Mouse (Mus musculus) CH12.LX (cell line): Measurements from ENCODE around the gene Tmem189. TPM values are rescaled to one million over a fixed set of nuclear protein-coding genes. Genes with fewer than 3 reads are reported as not detected.

Source experiments
- DNase-seq: peaks from one replicate; pipeline ENCODE4 v3.0.0-alpha.2; 2013; ENCODE audit errors: extremely low read depth
- H3K27ac ChIP-seq: 2 replicates; pipeline ENCODE4 v1.5.1; 2012; ENCODE audit warnings: low read depth, mild to moderate bottlenecking, control low read depth, moderate library complexity; ENCODE audit not compliant: insufficient read depth
- H3K27me3 ChIP-seq: replicated peaks from 2 replicates; pipeline ENCODE3; 2012; ENCODE audit warnings: inconsistent platforms
- H3K36me3 ChIP-seq, 2 experiments: replicated peaks in 1 of 2; 2 replicates each; pipeline versions ENCODE3 to v1.6.1; 2012; ENCODE audit warnings: inconsistent platforms in 1 of 2, low read length in 1 of 2, mild to moderate bottlenecking in 1 of 2, mixed read lengths in 1 of 2, moderate library complexity in 1 of 2; ENCODE audit not compliant: control insufficient read depth in 1 of 2, insufficient read depth in 1 of 2
- H3K4me1 ChIP-seq, 2 experiments: 2 replicates each; pipeline ENCODE4 v1.6.1; 2012; ENCODE audit warnings: inconsistent platforms in 1 of 2, moderate library complexity in 1 of 2; ENCODE audit not compliant: insufficient read depth in 2 of 2, control insufficient read depth in 1 of 2
- H3K4me2 ChIP-seq: 2 replicates; pipeline ENCODE4 v1.6.1; 2012; ENCODE audit warnings: low read depth, mild to moderate bottlenecking, control low read depth; ENCODE audit not compliant: poor library complexity, insufficient read depth, severe bottlenecking
- H3K4me3 ChIP-seq, 3 experiments: fragments of 150-350 bp in 1 of 3; sonication (generic) in 1 of 3; replicated peaks in 1 of 3; 2 replicates each; pipeline versions ENCODE3 to v1.5.1; 2011 to 2012; ENCODE audit warnings: low read depth in 2 of 3, low read length in 2 of 3, mild to moderate bottlenecking in 2 of 3, moderate library complexity in 2 of 3, control low read depth in 1 of 3, improper control_type of control experiment in 1 of 3, inconsistent platforms in 1 of 3, mixed read lengths in 1 of 3; ENCODE audit not compliant: poor library complexity in 1 of 3
- H3K79me2 ChIP-seq: replicated peaks from 2 replicates; pipeline ENCODE4 v1.6.1; 2012; ENCODE audit warnings: mild to moderate bottlenecking, moderate library complexity; ENCODE audit not compliant: control insufficient read depth, poor library complexity, insufficient read depth, severe bottlenecking; ENCODE audit errors: extremely low read depth
- H3K9ac ChIP-seq: 2 replicates; pipeline ENCODE4 v1.6.1; 2012; ENCODE audit warnings: low read depth, mild to moderate bottlenecking, control low read depth, moderate library complexity; ENCODE audit not compliant: insufficient read depth
- H3K9me3 ChIP-seq: replicated peaks from 2 replicates; pipeline ENCODE3; 2012; ENCODE audit warnings: low read length, inconsistent platforms, mixed read lengths
- BHLHE40 ChIP-seq: IDR thresholded peaks from 2 replicates; pipeline ENCODE4 v1.6.1; 2011; ENCODE audit warnings: mild to moderate bottlenecking, low read depth, low read length, improper control_type of control experiment
- CHD2 ChIP-seq: IDR thresholded peaks from 2 replicates; pipeline ENCODE4 v1.6.1; 2011; ENCODE audit warnings: low read length, improper control_type of control experiment
- ELF1 ChIP-seq: IDR thresholded peaks from 2 replicates; pipeline ENCODE4 v1.6.1; 2014; ENCODE audit warnings: low read depth, mild to moderate bottlenecking, inconsistent platforms, low read length, improper control_type of control experiment
- JUN ChIP-seq: IDR thresholded peaks from 2 replicates; pipeline ENCODE4 v1.6.1; 2011; ENCODE audit warnings: low read depth, mild to moderate bottlenecking, low read length, improper control_type of control experiment, moderate library complexity; ENCODE audit not compliant: insufficient read depth
- JUND ChIP-seq: conservative IDR thresholded peaks from 2 replicates; pipeline ENCODE4 v1.6.1; 2011; ENCODE audit warnings: low read depth, low read length, improper control_type of control experiment
- KAT2A ChIP-seq: IDR thresholded peaks from 2 replicates; pipeline ENCODE4 v1.6.1; 2012; ENCODE audit warnings: low read length, improper control_type of control experiment, inconsistent platforms; ENCODE audit not compliant: insufficient replicate concordance
- MAX ChIP-seq: IDR thresholded peaks from 2 replicates; pipeline ENCODE4 v1.6.1; 2011; ENCODE audit warnings: low read length, improper control_type of control experiment
- NRF1 ChIP-seq: IDR thresholded peaks from 2 replicates; pipeline ENCODE4 v1.6.1; 2014; ENCODE audit warnings: low read depth, mild to moderate bottlenecking, inconsistent platforms, low read length, improper control_type of control experiment, moderate library complexity
- POLR2AphosphoS2 ChIP-seq: IDR thresholded peaks from 2 replicates; pipeline ENCODE4 v1.6.1; 2011; ENCODE audit warnings: low read depth, low read length, improper control_type of control experiment
- SIN3A ChIP-seq: IDR thresholded peaks from 2 replicates; pipeline ENCODE4 v1.6.1; 2012; ENCODE audit warnings: low read length, improper control_type of control experiment, inconsistent platforms
- TBP ChIP-seq: conservative IDR thresholded peaks from 2 replicates; pipeline ENCODE4 v1.6.1; 2011; ENCODE audit warnings: low read depth, low read length, improper control_type of control experiment
- UBTF ChIP-seq: IDR thresholded peaks from 2 replicates; pipeline ENCODE4 v1.6.1; 2012; ENCODE audit warnings: low read depth, mild to moderate bottlenecking, inconsistent platforms, low read length, improper control_type of control experiment, moderate library complexity
- ZKSCAN1 ChIP-seq: IDR thresholded peaks from 2 replicates; pipeline ENCODE4 v1.6.1; 2012; ENCODE audit warnings: low read depth, inconsistent platforms, low read length, improper control_type of control experiment, borderline replicate concordance
- ZNF384 ChIP-seq: IDR thresholded peaks from 2 replicates; pipeline ENCODE4 v1.6.1; 2012; ENCODE audit warnings: low read depth, low read length, improper control_type of control experiment, inconsistent platforms
- dilution Hi-C: fragments of 300-500 bp; cut with MboI; formaldehyde crosslinking; loops from 2 replicates; pipeline ENCODE4 v1.14.3; 2020; ENCODE audit warnings: low sequenced_read_pairs; ENCODE audit not compliant: extremely low pct_unique_long_range_greater_than_20kb, extremely low pct_ligation_motif_present
- in situ Hi-C: fragments of 300-500 bp; cut with MboI; formaldehyde crosslinking; loops from 3 replicates; pipeline ENCODE4 v1.14.3; 2019; ENCODE audit warnings: low sequenced_read_pairs, low pct_ligation_motif_present, low pct_unique_long_range_greater_than_20kb, mixed read lengths
- polyA plus RNA-seq: library from polyadenylated mRNA; unstranded; fragments of >175 nt; gene quantifications from 2 replicates; pipeline ENCODE4 v1.2.1, GENCODE M21; 2012; ENCODE audit warnings: low read depth; ENCODE audit not compliant: insufficient read length
- total RNA-seq, 2 experiments: library from RNA; depleted of rRNA; stranded (reverse); fragments of 300-350 nt in 1 of 2; fragments of >200 nt in 1 of 2; gene quantifications; 2 replicates each; pipeline ENCODE4 v1.2.3; 2012 to 2014

Gene Tmem189
- total and polyA plus RNA-seq, 3 experiments: 27.9 to 30.9 (median 29.5) TPM

DNA sequence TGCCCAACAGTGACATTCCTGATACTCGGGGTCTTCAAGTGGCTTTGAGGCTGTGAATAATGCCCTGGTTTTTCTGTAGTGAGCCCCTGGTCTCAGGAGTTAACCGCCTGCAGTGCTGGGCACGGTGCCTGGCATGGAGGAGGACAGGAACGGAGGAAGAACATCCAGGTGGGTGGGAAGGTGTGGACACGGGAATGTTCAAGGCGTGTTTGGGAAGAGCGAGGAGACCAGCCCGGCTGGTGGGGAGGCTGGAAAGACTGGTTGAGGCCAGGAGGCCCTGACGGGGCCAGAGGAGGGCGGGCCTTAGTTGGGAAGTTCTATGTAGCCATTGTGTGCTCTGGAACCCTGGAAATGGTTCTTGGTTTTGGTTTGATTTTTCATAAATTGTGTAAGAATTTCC is 36.3 kb upstream of the Tmem189 start:
- DNase-seq: no peak
- no peaks in the 10 kb centered on the region for H3K36me3 ChIP-seq
- dilution Hi-C loops: no loop called here
- no peak overlapping the region for H3K27ac ChIP-seq
- TF ChIP-seq MAX (no peak), SIN3A (no peak), ZNF384 (no peak), POLR2AphosphoS2 (no peak), ZKSCAN1 (no peak), JUN (no peak), NRF1 (no peak), JUND (no peak), KAT2A (no peak)
- peaks cover 99% of the 10 kb centered on the region for H3K27me3 ChIP-seq
- 0 out of 4 replicates have a peak, but pooled peaks cover 0 to under 1% of the 10 kb centered on the region in 2 experiments for H3K4me1 ChIP-seq
- H3K9ac ChIP-seq: no peak overlapping the region
- peaks cover 5% of the 10 kb centered on the region for H3K9me3 ChIP-seq
- H3K4me3 ChIP-seq: no peak overlapping the region
- no peak overlapping the region for H3K4me2 ChIP-seq
- no peaks in the 10 kb centered on the region for H3K79me2 ChIP-seq
- in situ Hi-C loops: no loop called here

DNA sequence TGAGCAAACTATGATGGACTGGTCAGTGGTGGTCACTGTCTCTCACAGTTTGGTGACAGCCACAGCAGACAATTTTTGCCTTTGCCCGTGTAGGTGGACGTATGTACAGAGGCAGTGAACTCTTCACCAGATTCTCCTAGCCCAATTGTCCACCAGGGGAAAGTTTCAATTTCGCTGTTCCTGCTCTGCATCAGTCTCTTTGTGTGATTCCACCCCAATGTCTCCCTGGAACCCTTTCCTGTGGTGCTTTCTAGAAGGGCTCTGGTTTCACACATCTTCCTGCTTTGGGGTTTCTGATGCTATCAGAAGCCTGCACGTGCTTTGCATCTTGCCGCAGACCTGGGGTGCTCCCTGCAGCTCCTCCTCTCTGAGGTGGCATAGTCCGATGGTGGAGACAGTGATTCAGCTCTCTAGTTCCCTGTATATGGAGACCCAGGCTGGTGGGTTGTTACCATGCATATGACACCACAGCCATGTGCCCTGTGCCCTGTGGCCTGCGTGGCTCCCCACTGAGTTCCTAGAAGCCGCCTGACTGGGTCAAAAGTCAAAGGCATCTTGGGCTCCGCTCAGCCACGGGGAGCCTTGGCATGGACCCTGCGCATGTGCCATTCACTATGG is 34.1 kb upstream of the Tmem189 start:
- Histone ChIP-seq H3K4me3 (no peak overlapping the region), H3K27me3 (peaks cover 97% of the 10 kb centered on the region), H3K36me3 (no peaks in the 10 kb centered on the region), H3K4me2 (no peak overlapping the region), H3K79me2 (no peaks in the 10 kb centered on the region), H3K27ac (no peak overlapping the region), H3K9ac (no peak overlapping the region), H3K9me3 (peaks cover 5% of the 10 kb centered on the region), H3K4me1 (no peaks in the 10 kb centered on the region)
- in situ Hi-C loops: no loop called here
- TF ChIP-seq CHD2 (no peak), UBTF (no peak), ELF1 (no peak), BHLHE40 (peak; percentile 61), KAT2A (no peak)
- dilution Hi-C loops: no loop called here
- no peak for DNase-seq

- in situ Hi-C loops: no loop called here
- no peak overlapping the region for H3K27ac ChIP-seq
- DNase-seq: no peak
- H3K4me2 ChIP-seq: no peak overlapping the region
- H3K4me1 ChIP-seq: no peaks in the 10 kb centered on the region
- no peak overlapping the region for H3K4me3 ChIP-seq
- peaks cover 94% of the 10 kb centered on the region for H3K27me3 ChIP-seq
- no peaks in the 10 kb centered on the region for H3K79me2 ChIP-seq
- no peaks in the 10 kb centered on the region for H3K36me3 ChIP-seq
- H3K9ac ChIP-seq: no peak overlapping the region
- TF ChIP-seq SIN3A (no peak), JUND (no peak), TBP (no peak), ELF1 (no peak)
- TF ChIP-seq, all 38 proteins: peak for 0
- dilution Hi-C loops: no loop called here
- peaks cover 5% of the 10 kb centered on the region for H3K9me3 ChIP-seq
These were observed 32.9 kb upstream of the Tmem189 start for GRCm38 (mm10) chr2:167722538-167722937.
